Mouse (Mus musculus) thymus, postnatal 4 days (tissue): ENCODE data around the gene Lrrk2.
"Not testable (repeated sequence)": the region's sequence is repeated elsewhere in the genome, so short reads cannot be mapped to it uniquely, and the experiment has no call there.

ENCODE experiments used
- DNase-seq: peaks from one replicate; pipeline ENCODE4 v3.0.0; 2021

Gene Lrrk2

GRCm38 (mm10) chr15:91864130-91864529 is 191.2 kb downstream of the Lrrk2 start:
- DNase-seq = not testable (repeated sequence)
